Mouse (Mus musculus) thymus, adult 2 months (tissue): Measurements from ENCODE around the gene Ddx39. TPM values are rescaled to one million over a fixed set of nuclear protein-coding genes. Genes with fewer than 3 reads are reported as not detected.

ENCODE experiments used
- DNase-seq: peaks from one replicate; pipeline ENCODE4 v3.0.0; 2021
- H3K27ac ChIP-seq: fragments of 200-500 bp; 2 replicates; pipeline ENCODE4 v1.5.1; 2012; ENCODE audit warnings: low read length, control low read depth; ENCODE audit not compliant: control insufficient read depth, insufficient read depth
- H3K27me3 ChIP-seq: fragments of 200-500 bp; 2 replicates; pipeline ENCODE4 v1.6.1; 2012; ENCODE audit warnings: mild to moderate bottlenecking, low read length, moderate library complexity, mixed read lengths; ENCODE audit not compliant: control insufficient read depth, insufficient read depth
- H3K36me3 ChIP-seq: fragments of 200-500 bp; 2 replicates; pipeline ENCODE4 v1.6.1; 2012; ENCODE audit warnings: mild to moderate bottlenecking, low read length, moderate library complexity; ENCODE audit not compliant: control insufficient read depth, insufficient read depth
- H3K4me1 ChIP-seq: fragments of 200-500 bp; replicated peaks from 2 replicates; pipeline ENCODE4 v1.6.1; 2012; ENCODE audit warnings: low read length; ENCODE audit not compliant: control insufficient read depth, insufficient read depth
- H3K4me3 ChIP-seq: fragments of 200-500 bp; 2 replicates; pipeline ENCODE4 v1.5.1; 2012; ENCODE audit warnings: mild to moderate bottlenecking, low read length, control low read depth, moderate library complexity; ENCODE audit not compliant: control insufficient read depth, insufficient read depth
- CTCF ChIP-seq: fragments of 200-500 bp; IDR thresholded peaks from 2 replicates; pipeline ENCODE4 v1.5.1; 2012; ENCODE audit warnings: mild to moderate bottlenecking, control low read depth, low read length, moderate library complexity, borderline replicate concordance; ENCODE audit not compliant: control insufficient read depth, poor library complexity, insufficient read depth; ENCODE audit errors: extremely low read depth
- POLR2A ChIP-seq: fragments of 200-500 bp; IDR thresholded peaks from 2 replicates; pipeline ENCODE4 v1.6.1; 2012; ENCODE audit warnings: mild to moderate bottlenecking, low read length, control low read depth, moderate library complexity; ENCODE audit not compliant: control insufficient read depth, poor library complexity, insufficient read depth; ENCODE audit errors: extremely low read depth
- WGBS: fragments of 180-500 bp; shearing (Covaris S2); methylation state at CpG from one replicate; pipeline ENCODE4 v1.1.7; 2018; 5-methylcytosine and 5-hydroxymethylcytosine counted together
- polyA plus RNA-seq: library from polyadenylated mRNA; depleted of rRNA; stranded (reverse); fragments of >200 nt; gene quantifications from 2 replicates; pipeline ENCODE4 v1.2.3, GENCODE M21; 2012

Ddx39 gene
- polyA plus RNA-seq, 1 experiment = 157 TPM

GRCm38 (mm10) chr8:83737346-83737745 lies 22.4 kb downstream of the Ddx39 start:
- H3K27ac ChIP-seq = peak overlapping the region; percentile 80
- no peak for TF ChIP-seq CTCF
- no peak for TF ChIP-seq POLR2A
- no peaks in the 10 kb centered on the region for H3K27me3 ChIP-seq
- H3K4me3 ChIP-seq = no peak overlapping the region
- no peak for DNase-seq
- peaks cover 52% of the 10 kb centered on the region for H3K4me1 ChIP-seq
- H3K36me3 ChIP-seq = peaks cover 14% of the 10 kb centered on the region
- 94% methylated on average over 4 of the region's 4 CpGs for WGBS

- WGBS = 70% methylated on average over 4 of the region's 4 CpGs
- no peak for TF ChIP-seq POLR2A
- TF ChIP-seq CTCF = no peak
- peaks cover 57% of the 10 kb centered on the region for H3K4me1 ChIP-seq
- H3K27me3 ChIP-seq = no peaks in the 10 kb centered on the region
- no peak for DNase-seq
- peaks cover 10% of the 10 kb centered on the region for H3K36me3 ChIP-seq
- no peak overlapping the region for H3K4me3 ChIP-seq
- peak overlapping the region; percentile 80; the same call in 1 of the 2 replicates for H3K27ac ChIP-seq
Measured at GRCm38 (mm10) chr8:83737852-83738562, 23.0 kb downstream of the Ddx39 start.

GRCm38 (mm10) chr8:83738949-83739710 lies 24.2 kb downstream of the Ddx39 start:
- DNase-seq = no peak
- Histone ChIP-seq H3K27ac (peak overlapping the region; percentile 97), H3K4me1 (peaks cover 57% of the 10 kb centered on the region), H3K4me3 (peak overlapping the region; percentile 32), H3K36me3 (no peaks in the 10 kb centered on the region), H3K27me3 (no peaks in the 10 kb centered on the region)
- 87% methylated on average over 10 of the region's 10 CpGs for WGBS
- no peak for TF ChIP-seq POLR2A
- no peak for TF ChIP-seq CTCF

- peak; percentile 76 for DNase-seq
- peak overlapping the region; percentile 97 for H3K27ac ChIP-seq
- H3K27me3 ChIP-seq = no peaks in the 10 kb centered on the region
- TF ChIP-seq CTCF (no peak), POLR2A (no peak)
- peaks cover 57% of the 10 kb centered on the region for H3K4me1 ChIP-seq
- WGBS = 6% methylated on average over 8 of the region's 8 CpGs
- H3K4me3 ChIP-seq = peak overlapping the region; percentile 95
- no peaks in the 10 kb centered on the region for H3K36me3 ChIP-seq
Measured at GRCm38 (mm10) chr8:83739711-83740468, 24.9 kb downstream of the Ddx39 start.

GRCm38 (mm10) chr8:83740586-83740975 lies 25.6 kb downstream of the Ddx39 start:
- TF ChIP-seq POLR2A = no peak
- TF ChIP-seq CTCF = no peak
- WGBS = under 1% methylated on average over 3 of the region's 3 CpGs
- Histone ChIP-seq H3K4me1 (peaks cover 57% of the 10 kb centered on the region), H3K36me3 (no peaks in the 10 kb centered on the region), H3K27me3 (no peaks in the 10 kb centered on the region), H3K4me3 (peak overlapping the region; percentile 95), H3K27ac (peak overlapping the region; percentile 97)
- DNase-seq = peak; percentile 39

GRCm38 (mm10) chr8:83740976-83741741 lies 26.2 kb downstream of the Ddx39 start, which contains the start of gene Adgre5:
Gene Adgre5, minus strand, starts transcription at chr8:83741326.
- peak within 1 kb of the TSS; percentile 97 for H3K27ac ChIP-seq
- 7% methylated on average over 49 of the region's 56 CpGs for WGBS
- peak; percentile 71 for DNase-seq
- peak within 1 kb of the TSS; percentile 95 for H3K4me3 ChIP-seq
- no peak for TF ChIP-seq CTCF
- peak; percentile 38; the same call in 1 of the 2 replicates for TF ChIP-seq POLR2A
- H3K4me1 ChIP-seq = peaks cover 54% of the 10 kb centered on the region
- H3K36me3 ChIP-seq = no peaks in the 10 kb centered on the region
- H3K27me3 ChIP-seq = no peaks in the 10 kb centered on the region
